Mouse (Mus musculus) embryonic fibroblast, embryonic 13.5 days (primary cell): ENCODE results near the gene Pcsk4. TPM values are rescaled to one million over a fixed set of nuclear protein-coding genes. Genes with fewer than 3 reads are reported as not detected.

Experiments
- H3K27ac ChIP-seq: 2 replicates; pipeline ENCODE4 v1.5.1; 2012; ENCODE audit warnings: low read length, control low read depth, inconsistent platforms; ENCODE audit not compliant: insufficient read depth
- H3K4me1 ChIP-seq: 2 replicates; pipeline ENCODE4 v1.6.1; 2011; ENCODE audit warnings: low read length; ENCODE audit not compliant: control insufficient read depth, insufficient read depth
- H3K4me3 ChIP-seq: 2 replicates; pipeline ENCODE4 v1.5.1; 2011; ENCODE audit warnings: mild to moderate bottlenecking, control low read depth, low read length; ENCODE audit not compliant: insufficient read depth
- CTCF ChIP-seq: IDR thresholded peaks from 2 replicates; pipeline ENCODE4 v1.5.1; 2011; ENCODE audit warnings: mild to moderate bottlenecking, control low read depth, low read length, moderate library complexity, borderline replicate concordance; ENCODE audit not compliant: insufficient read depth
- POLR2A ChIP-seq: IDR thresholded peaks from 2 replicates; pipeline ENCODE4 v1.6.1; 2011; ENCODE audit warnings: low read depth, mild to moderate bottlenecking, control low read depth, low read length, moderate library complexity
- polyA plus RNA-seq: library from polyadenylated mRNA; stranded (reverse); fragments of >200 nt; gene quantifications from 2 replicates; pipeline ENCODE4 v1.2.4, GENCODE M21; 2011; ENCODE audit warnings: low read depth; ENCODE audit not compliant: missing spikeins, insufficient read length

The Pcsk4 gene
- polyA plus RNA-seq, 1 experiment: 0.81 TPM

DNA sequence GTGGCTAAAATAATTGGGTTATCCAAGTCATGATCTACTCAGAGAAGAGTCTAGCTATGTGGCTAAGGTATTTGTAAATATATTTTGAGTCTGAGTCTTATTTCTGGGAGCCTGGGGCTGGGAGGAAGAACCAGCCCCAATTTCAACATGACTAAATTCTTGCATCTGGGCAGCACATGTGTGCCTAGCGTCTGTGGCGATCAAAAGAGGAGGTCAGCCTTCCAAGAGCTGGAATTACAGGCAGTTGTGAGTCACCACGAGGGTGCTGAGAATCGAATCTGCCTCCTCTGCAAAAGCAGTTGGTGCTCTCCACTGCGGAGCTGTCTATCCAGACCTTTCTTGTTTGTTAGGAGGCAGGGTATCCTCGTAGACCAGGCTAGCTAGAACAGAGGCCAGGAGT, 36.4 kb upstream of the Pcsk4 start:
- TF ChIP-seq CTCF (no peak), POLR2A (no peak)
- H3K27ac ChIP-seq: no peak overlapping the region
- H3K4me3 ChIP-seq: no peak overlapping the region
- no peaks in the 10 kb centered on the region; the same call in 1 of the 2 replicates for H3K4me1 ChIP-seq

DNA sequence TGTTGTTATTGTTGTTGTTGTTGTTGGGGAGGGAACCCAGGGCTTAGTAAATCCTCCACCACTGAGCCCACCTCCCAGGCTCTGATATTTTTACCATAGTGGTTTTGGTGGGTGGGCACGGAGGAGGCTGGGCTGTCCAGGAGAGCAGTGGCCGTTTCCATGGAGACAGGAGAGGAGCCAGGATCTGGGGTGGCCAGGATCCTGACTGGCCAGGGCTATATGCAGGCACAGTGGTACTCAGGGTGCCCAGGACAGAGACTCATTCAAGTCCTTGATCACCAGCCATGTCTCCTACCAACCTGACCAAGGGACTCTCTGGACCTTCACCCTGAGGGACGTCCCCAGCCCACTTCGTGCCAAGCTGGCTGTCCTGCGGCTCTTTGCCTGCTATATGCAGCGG, 34.4 kb upstream of the Pcsk4 start:
- Histone ChIP-seq H3K4me1 (no peaks in the 10 kb centered on the region; the same call in 1 of the 2 replicates), H3K4me3 (no peak overlapping the region), H3K27ac (no peak overlapping the region)
- TF ChIP-seq POLR2A (no peak), CTCF (no peak)

- no peak for TF ChIP-seq CTCF
- no peak for TF ChIP-seq POLR2A
- no peaks in the 10 kb centered on the region for H3K4me1 ChIP-seq
- no peak overlapping the region for H3K4me3 ChIP-seq
- H3K27ac ChIP-seq: no peak overlapping the region
Measured at GRCm38 (mm10) chr10:80357994-80358639, 28.8 kb upstream of the Pcsk4 start.

- H3K4me3 ChIP-seq: no peak overlapping the region
- H3K4me1 ChIP-seq: no peaks in the 10 kb centered on the region
- no peak for TF ChIP-seq POLR2A
- TF ChIP-seq CTCF: no peak
- no peak overlapping the region for H3K27ac ChIP-seq
Measured at GRCm38 (mm10) chr10:80357336-80357735, 28.0 kb upstream of the Pcsk4 start.

DNA sequence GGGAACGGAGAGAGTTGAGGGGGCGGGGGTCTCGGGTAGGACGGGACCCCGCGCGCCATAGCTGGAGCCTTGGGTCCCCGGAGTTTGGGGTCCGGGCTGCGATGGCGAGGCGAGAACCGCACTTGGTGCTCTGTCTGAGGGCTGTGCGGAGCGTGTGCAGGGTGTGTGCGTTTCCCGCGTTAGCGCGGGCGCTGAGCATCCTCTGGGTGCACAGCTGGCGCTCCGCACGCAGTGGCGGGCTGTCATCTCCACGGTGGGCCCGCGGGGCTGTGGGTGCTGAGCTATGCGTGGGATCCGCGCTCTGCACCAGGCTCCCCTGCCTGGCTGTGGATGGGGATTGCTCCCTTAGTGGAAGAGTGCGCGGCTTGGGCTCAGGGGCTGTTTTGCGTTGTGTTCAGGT, 27.4 kb upstream of the Pcsk4 start:
- Histone ChIP-seq H3K4me3 (no peak overlapping the region), H3K27ac (no peak overlapping the region)
- TF ChIP-seq CTCF (no peak), POLR2A (no peak)

GRCm38 (mm10) chr10:80356001-80356682, 26.8 kb upstream of the Pcsk4 start, which contains the start of gene Plk5:
Gene Plk5 (plus strand): TSS chr10:80356459.
- Histone ChIP-seq H3K27ac (no peak within 1 kb of the TSS), H3K4me1 (no peaks in the 10 kb centered on the region), H3K4me3 (no peak within 1 kb of the TSS)
- TF ChIP-seq CTCF (no peak), POLR2A (no peak)

More for the DNA sequence above, 27.4 kb upstream of the Pcsk4 start:
- H3K4me1 ChIP-seq: no peaks in the 10 kb centered on the region

GRCm38 (mm10) chr10:80355431-80355830, 26.1 kb upstream of the Pcsk4 start:
- TF ChIP-seq CTCF (no peak), POLR2A (no peak)
- Histone ChIP-seq H3K4me1 (no peaks in the 10 kb centered on the region), H3K27ac (no peak overlapping the region), H3K4me3 (no peak overlapping the region)

- H3K4me1 ChIP-seq: no peaks in the 10 kb centered on the region
- no peak for TF ChIP-seq CTCF
- H3K27ac ChIP-seq: no peak overlapping the region
- no peak overlapping the region for H3K4me3 ChIP-seq
Measured at GRCm38 (mm10) chr10:80352727-80353126, 23.4 kb upstream of the Pcsk4 start.

DNA sequence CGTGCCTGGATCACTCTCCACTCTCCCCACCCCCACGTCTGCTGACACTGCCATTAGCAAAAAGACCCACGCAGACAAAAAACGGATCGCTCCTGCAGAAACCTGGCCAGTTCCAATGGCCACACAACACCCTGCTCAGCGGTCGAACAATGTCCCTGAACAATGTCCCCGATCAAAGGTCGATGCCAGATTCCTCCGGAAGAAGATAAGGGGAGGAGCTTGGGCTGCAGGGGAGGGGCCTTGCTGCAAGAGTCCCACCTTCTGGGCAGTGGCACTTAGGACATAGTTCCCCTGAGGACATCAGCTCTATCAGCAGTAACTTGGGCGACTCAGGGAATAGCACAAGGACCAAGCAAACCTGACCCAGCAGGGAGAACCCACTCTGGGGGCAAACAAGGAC, 22.6 kb upstream of the Pcsk4 start:
- H3K4me3 ChIP-seq: no peak overlapping the region
- no peak overlapping the region for H3K27ac ChIP-seq
- no peaks in the 10 kb centered on the region for H3K4me1 ChIP-seq
- TF ChIP-seq POLR2A: no peak
- TF ChIP-seq CTCF: no peak

DNA sequence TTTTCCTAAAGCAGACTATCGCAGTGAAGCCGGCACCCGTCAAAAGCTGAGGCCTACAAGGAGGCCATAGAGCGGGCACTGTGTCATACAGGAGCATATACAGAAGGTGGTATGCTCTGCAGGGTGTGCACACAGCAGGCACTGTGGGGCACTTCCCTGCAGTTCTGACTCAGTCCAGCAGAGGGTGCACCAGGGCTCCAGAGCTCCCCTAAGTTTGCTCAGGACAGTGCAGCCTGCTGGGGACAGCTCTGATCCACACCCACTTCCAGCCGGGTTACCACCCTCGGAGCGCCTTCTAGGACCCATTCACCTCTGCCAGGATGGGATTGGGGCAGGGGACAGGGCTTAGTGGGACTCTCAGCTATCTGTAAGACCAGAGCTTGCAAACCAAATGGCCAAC, 21.0 kb upstream of the Pcsk4 start:
- Histone ChIP-seq H3K4me1 (peaks cover 4% of the 10 kb centered on the region; the same call in 1 of the 2 replicates), H3K4me3 (no peak overlapping the region), H3K27ac (no peak overlapping the region)
- TF ChIP-seq POLR2A (no peak), CTCF (peak; percentile 96)
